Mouse (Mus musculus): ENCODE results near the gene Vmp1.

The Vmp1 gene

DNA sequence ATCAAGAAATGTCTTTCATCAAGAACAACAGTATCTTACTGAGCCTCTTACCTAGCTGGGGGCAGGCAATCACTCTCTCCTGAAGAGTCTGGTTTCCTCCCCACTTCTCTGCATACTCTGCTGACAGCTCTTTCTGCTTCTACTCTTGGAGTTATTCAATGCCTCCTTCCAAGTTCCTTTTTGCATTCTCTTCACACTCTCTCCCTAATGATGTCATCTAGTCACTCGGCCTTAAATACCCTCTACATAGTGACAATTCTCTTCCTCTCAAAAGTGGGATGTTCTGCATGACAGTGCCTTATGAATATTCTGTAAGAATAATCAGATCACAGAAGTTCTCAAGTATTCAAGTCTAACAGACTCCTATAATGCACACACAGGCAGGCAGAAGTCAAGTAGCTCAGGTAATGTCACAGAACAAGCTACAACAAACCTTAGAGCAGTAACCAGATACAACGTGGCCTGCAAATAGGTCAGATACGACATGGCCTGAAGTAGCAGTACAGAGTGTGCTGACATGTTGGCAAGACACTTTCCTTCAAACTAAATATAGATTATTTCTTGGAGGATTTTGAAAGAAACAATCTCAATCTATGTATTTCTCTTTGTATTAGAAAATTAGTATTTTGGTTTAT lies 12.5 kb downstream of the Vmp1 start:
- in situ Hi-C loops (cut with MboI), result no loop called here

DNA sequence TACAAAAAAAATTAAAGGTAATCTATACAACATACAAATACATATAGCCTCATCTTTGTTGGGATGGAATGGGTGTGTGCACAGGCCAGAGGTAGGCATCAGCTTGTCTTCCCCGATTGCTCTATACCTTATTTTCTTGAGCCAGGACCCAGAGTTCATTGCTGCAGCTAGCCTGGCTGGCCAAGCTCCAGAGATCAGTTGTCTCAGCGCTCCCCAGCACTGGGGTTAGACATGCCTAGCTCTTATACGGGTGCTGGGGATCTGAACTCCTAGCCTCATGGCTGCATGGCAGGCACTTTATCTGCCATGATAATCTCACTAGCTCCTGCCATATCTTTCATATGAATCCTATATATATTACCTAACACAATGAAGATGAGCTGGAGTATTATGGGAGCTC lies 15.5 kb downstream of the Vmp1 start:
- in situ Hi-C loops (cut with MboI), result no loop called here

DNA sequence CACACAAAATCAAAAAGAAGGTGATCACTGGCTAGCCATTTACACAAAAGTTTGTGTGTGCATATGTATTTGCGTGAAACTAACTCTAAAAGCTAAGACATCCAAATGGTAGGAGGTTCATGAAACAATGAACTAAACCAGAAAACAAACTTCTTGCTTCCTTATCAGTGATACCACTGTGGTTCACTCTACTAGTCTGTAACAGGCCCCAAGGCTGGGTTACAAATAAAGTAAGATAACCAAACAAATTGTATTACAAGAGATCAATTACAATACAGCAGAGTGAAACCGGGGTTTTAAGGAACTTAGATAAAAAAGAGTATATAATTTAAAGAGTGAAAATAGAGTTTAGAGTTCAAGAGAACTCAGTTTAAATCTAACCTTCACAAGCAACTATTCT lies 16.1 kb downstream of the Vmp1 start:
- in situ Hi-C loops (cut with MboI), result no loop called here

DNA sequence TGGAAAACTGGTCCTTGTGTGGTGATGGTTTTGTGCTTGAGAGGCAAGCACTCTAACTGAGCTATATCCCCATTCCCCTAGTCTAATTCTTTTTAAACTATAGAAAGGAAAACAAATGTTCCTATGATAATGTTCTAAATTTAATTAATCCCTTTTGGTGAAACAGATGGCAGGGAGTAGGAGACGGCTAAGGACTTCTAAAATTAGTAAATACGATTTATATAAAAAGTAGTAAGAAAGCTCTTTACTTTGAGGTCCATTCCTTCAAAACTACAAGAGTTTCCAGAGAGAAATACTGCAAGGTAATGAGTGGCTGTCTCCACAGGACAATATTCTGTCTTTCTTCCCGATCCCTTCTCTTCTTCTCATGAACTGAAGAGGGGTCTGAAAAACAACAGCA lies 19.2 kb downstream of the Vmp1 start:
- in situ Hi-C loops (cut with MboI), result no loop called here

DNA sequence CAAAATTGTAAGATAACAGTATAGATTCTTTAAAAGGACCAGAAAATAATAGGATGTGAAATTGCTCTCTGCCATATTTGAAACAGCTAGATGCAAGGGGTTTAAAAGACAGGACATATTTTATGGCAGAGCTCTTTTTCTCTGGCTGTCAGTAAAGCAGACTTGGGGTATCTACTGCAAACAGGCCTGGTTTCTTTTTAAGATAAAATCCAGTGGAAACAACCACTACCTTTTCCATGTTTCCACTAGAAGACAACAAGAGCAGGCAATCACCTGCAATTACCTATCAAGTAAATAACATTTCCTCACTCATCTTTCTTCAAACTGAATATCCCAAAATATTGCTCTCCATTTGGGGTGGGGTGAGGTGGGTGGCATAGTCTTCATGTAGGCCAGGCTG lies 19.7 kb downstream of the Vmp1 start:
- in situ Hi-C loops (cut with MboI), result no loop called here

- in situ Hi-C loops (cut with MboI), result no loop called here
Measured at GRCm38 (mm10) chr11:86662986-86663895, 20.4 kb downstream of the Vmp1 start.

- in situ Hi-C loops (cut with MboI), result loop anchor here (5.0 kb wide), 1 partner anchor 86 kb away; no protein-coding TSS in a partner anchor
Measured at GRCm38 (mm10) chr11:86657863-86658262, 25.8 kb downstream of the Vmp1 start.

GRCm38 (mm10) chr11:86656849-86657567 lies 26.6 kb downstream of the Vmp1 start:
- in situ Hi-C loops (cut with MboI), result loop anchor here (5.0 kb wide), 1 partner anchor 85 kb away; no protein-coding TSS in a partner anchor

DNA sequence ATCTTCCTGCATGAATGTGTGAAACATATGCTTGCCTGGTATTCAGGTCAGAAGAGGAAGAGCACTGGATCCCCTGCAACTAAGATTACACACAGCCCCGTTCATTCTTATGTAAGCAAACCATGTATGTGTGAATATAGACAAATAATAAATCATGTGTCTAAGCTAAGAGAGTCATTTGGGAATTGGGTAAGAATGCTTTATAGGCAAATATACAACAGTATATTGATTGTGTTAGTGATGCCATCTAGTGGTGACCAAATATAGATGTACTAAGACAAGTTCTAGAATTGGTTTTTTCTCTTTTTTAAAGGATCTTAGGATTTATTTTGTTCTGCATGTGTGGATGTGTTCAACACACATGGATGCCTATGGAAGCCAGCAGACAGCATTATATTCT lies 28.0 kb downstream of the Vmp1 start:
- in situ Hi-C loops (cut with MboI), result loop anchor here (5.0 kb wide), 1 partner anchor 83 kb away; no protein-coding TSS in a partner anchor

DNA sequence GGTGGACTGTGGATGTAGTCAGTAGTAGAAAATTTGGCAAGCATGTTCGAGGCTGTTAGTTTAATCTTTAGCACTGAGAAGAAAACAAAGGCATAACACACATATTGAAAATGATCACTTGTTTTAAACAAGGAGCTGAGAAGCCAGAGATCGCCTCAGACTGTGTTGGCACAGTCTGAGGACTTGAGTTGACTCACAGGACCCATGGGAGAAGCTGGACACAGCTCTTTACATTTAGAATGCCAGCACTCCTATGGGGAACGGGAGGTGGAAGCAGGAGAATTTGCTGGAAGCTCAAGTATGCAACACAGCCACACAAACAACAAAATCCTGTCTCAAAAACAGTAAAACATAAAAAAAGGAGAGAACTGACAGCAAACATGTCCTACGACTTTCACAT lies 29.5 kb downstream of the Vmp1 start:
- in situ Hi-C loops (cut with MboI), result no loop called here

DNA sequence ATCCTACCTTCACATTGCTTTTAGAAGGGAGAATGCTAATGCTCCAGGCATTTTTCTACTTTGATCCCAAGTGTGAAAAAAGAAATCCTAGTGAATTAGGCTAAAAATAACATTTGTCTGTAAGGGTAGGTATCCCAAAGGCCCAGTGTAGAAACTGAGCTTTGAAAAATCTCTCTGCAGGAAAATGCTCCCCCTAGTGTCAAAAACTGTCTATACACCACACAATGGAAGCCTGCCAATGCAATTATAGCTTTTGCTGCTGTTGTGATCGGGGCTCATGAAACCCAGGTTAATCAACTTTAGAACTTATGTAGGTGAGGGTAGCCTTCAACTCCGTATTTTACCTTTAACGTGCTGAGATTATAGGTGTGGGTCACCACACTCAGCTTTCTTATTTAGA lies 30.2 kb downstream of the Vmp1 start:
- in situ Hi-C loops (cut with MboI), result no loop called here

DNA sequence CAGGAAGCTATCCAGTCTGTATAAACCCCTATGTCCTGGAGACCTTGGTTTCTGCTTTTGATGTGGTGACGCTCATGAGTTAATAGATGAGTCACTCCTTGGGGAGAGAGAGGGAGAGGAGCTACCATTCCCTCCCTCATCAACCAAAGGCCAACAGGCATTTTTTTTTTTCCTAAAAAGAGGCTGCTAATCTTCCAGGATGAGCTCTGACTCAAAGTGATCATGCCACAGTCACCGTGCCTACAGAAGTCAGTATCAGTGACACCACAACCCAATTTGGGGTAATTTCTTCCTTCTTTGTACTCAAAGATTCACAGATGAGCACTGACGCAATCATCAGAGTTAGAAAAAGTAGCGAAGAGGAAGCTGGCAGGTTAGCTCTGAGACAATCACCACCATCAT lies 31.1 kb downstream of the Vmp1 start:
- in situ Hi-C loops (cut with MboI), result no loop called here

DNA sequence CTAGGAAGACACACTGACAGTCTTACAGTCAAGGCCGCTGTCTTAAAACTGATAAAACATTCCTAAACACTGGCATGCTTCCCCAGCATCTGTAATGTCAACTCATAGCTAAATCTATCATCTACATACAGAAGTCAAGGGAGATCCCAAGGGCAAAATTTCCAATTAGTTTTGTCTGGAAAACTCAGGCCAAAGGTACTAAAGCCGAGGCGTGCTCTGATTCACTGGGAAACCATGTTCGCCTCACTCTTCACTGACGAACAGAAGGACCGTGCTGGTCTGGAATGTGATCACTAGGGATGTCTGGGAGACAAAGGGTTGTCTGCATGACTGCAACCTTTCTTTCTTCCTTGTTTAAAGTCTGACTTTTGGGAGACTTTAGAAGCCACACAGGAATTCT lies 33.0 kb downstream of the Vmp1 start:
- in situ Hi-C loops (cut with MboI), result no loop called here

DNA sequence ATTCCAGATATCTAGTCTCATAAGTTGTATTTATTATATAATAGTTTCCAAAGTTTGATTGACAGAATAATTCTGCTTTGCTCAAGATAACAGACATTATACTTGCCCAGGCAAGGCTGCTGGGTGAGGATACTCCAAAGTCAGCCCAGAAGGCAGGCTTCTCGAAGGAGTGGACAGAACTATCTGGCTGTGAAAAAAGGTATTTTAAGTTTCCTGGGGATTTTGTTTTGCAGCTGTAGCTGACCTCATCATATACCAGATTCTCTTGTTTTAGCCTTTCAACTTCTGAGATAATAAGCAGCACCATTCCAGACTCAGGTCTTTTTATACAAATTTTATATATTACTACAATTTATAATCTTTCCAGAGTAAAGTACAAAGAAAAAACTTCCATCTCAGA lies 34.1 kb downstream of the Vmp1 start:
- in situ Hi-C loops (cut with MboI), result no loop called here

- in situ Hi-C loops (cut with MboI), result no loop called here
Measured at GRCm38 (mm10) chr11:86647706-86648447, 35.8 kb downstream of the Vmp1 start.

DNA sequence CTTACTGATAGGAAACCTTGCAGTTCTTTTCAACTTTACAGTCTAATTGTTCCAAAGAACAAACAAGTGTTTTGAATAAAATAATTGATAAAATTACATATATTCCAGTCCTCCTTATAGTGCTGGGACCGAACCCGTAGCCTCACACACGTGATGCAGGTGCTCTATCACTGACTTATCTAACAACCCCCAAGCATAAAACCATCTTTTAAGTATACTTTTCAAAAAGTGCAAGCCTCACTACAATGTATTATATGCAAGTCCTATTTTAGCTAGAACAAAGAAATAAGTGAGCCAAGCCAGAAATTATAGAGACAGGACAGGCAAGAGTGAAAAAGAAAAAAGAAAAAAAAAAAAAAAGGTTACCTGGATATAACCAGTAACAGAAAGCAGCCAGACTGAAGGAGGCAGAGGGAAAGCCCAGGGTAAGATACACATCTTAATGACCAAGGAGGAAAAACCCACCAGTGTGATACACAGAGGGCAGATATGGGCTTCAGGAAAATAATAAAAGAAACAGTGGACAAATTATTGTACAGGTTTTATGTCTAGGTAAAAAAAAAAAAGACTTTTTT lies 36.7 kb downstream of the Vmp1 start:
- in situ Hi-C loops (cut with MboI), result no loop called here

GRCm38 (mm10) chr11:86646136-86646834 lies 37.4 kb downstream of the Vmp1 start:
- in situ Hi-C loops (cut with MboI), result no loop called here

GRCm38 (mm10) chr11:86644553-86644952 lies 39.1 kb downstream of the Vmp1 start:
- in situ Hi-C loops (cut with MboI), result no loop called here

GRCm38 (mm10) chr11:86641714-86642113 lies 41.9 kb downstream of the Vmp1 start:
- in situ Hi-C loops (cut with MboI), result no loop called here

DNA sequence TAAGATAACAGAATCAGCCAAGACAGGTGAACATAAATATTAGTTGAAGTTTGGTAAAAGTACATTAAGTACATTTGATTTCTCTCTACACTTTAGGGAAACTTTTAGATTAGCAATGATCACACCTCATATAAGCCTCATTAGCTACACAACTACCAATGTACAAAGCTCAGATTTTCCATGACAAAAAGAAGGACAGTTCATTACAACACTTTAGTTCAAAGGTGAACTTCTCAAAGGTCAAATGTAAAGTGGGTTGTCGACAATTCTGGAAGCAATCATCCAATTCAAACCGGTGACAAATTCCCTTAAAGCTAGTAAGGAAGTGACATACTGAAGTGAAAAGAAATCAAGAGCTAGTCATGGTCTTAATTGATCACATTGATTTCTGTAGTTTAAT lies 45.9 kb downstream of the Vmp1 start:
- in situ Hi-C loops (cut with MboI), result no loop called here

GRCm38 (mm10) chr11:86634396-86634795 lies 49.2 kb downstream of the Vmp1 start:
- in situ Hi-C loops (cut with MboI), result no loop called here

Data from mature B cell (primary cell).